ENCODE assay signal across 28 mouse cellular contexts in genomic region chr16:12753181-12753580, GRCm38 (mm10).
A peak's percentile ranks its signal among the peaks of the same experiment; 100 is the strongest.
DNase-seq lines count a peak whose midpoint lies in the region; ATAC-seq and TF ChIP-seq lines count a peak whose summit lies in the region.
"Had no signal": no experiment of that assay in that cellular context is flagged by ENCODE, and none has a peak within 500 bp of the region (broad histone marks: within the 10 kb centered on the region; RNA-seq: fewer than 3 reads in every experiment).

No protein-coding gene starts in this region.

- WGBS in heart, embryonic 11.5 days (ENCODE audit: insufficient replicate concordance) = 85% methylated on average over 3 of the region's 3 CpGs
- 92% methylated on average over 3 of the region's 3 CpGs for WGBS in kidney, embryonic 14.5 days
- 68% methylated on average over 3 of the region's 3 CpGs for WGBS in intestine, postnatal 0 days
- 93% methylated on average over 3 of the region's 3 CpGs for WGBS in hindbrain, embryonic 11.5 days

- ATAC-seq in heart, embryonic 11.5 days (replicated peaks; ENCODE audit: insufficient number of reproducible peaks, low FRiP score, low TSS enrichment) = no peak
- ATAC-seq in kidney, embryonic 14.5 days (ENCODE audit: low FRiP score, low TSS enrichment) = no peak
- peak; percentile 69 for ATAC-seq in intestine, postnatal 0 days
- ATAC-seq in hindbrain, embryonic 11.5 days (ENCODE audit: low FRiP score) = no peak
- ATAC-seq in erythroid progenitor cell, adult 5-6 weeks (replicated peaks; ENCODE audit: low FRiP score, poor library complexity, severe bottlenecking) = no peak
- ATAC-seq: activated CD4-positive, CD25-positive, alpha-beta regulatory T cell, adult 4 months; forebrain, embryonic 13.5 days; forebrain, embryonic 16.5 days; hindbrain, embryonic 16.5 days had no signal

- H3K4me3 ChIP-seq in heart, embryonic 11.5 days (ENCODE audit: low read depth, low read length) = no peak overlapping the region
- no peak overlapping the region for H3K4me3 ChIP-seq in kidney, embryonic 14.5 days (ENCODE audit: low read length)
- no peak overlapping the region for H3K4me3 ChIP-seq in intestine, postnatal 0 days (ENCODE audit: low read depth, low read length)
- H3K4me3 ChIP-seq in hindbrain, embryonic 11.5 days (ENCODE audit: low read depth, low read length) = no peak overlapping the region
- H3K4me3 ChIP-seq: embryonic facial prominence, embryonic 10.5 days; embryonic facial prominence, embryonic 13.5 days; erythroblast, embryonic 14.5 days; forebrain, embryonic 10.5 days; forebrain, embryonic 13.5 days; gastrocnemius, adult 2 months; heart, embryonic 13.5 days; hindbrain, embryonic 13.5 days had no signal

- H3K9me3 ChIP-seq in heart, embryonic 11.5 days (replicated peaks; ENCODE audit: control insufficient read depth, low read length) = no peaks in the 10 kb centered on the region
- no peaks in the 10 kb centered on the region for H3K9me3 ChIP-seq in kidney, embryonic 14.5 days (ENCODE audit: control insufficient read depth, low read length)
- H3K9me3 ChIP-seq in intestine, postnatal 0 days (ENCODE audit: control insufficient read depth) = no peaks in the 10 kb centered on the region
- H3K9me3 ChIP-seq in hindbrain, embryonic 11.5 days (ENCODE audit: control insufficient read depth, low read length) = no peaks in the 10 kb centered on the region
- H3K9me3 ChIP-seq: embryonic facial prominence, embryonic 10.5 days; embryonic facial prominence, embryonic 13.5 days; forebrain, embryonic 10.5 days; forebrain, embryonic 13.5 days; heart, embryonic 13.5 days; hindbrain, embryonic 13.5 days had no signal

- no peak for TF ChIP-seq CTCF in intestine, postnatal 0 days (IDR thresholded peaks at IDR 0.05; ENCODE audit: low read depth)

- H3K4me2 ChIP-seq in heart, embryonic 11.5 days = no peak overlapping the region
- no peak overlapping the region for H3K4me2 ChIP-seq in kidney, embryonic 14.5 days (replicated peaks; ENCODE audit: low read depth, low read length)
- no peak overlapping the region for H3K4me2 ChIP-seq in intestine, postnatal 0 days (replicated peaks; ENCODE audit: low read depth)
- no peak overlapping the region for H3K4me2 ChIP-seq in hindbrain, embryonic 11.5 days (replicated peaks; ENCODE audit: low read depth, low read length)
- H3K4me2 ChIP-seq: embryonic facial prominence, embryonic 13.5 days; forebrain, embryonic 13.5 days; heart, embryonic 13.5 days; hindbrain, embryonic 13.5 days had no signal

- no peaks in the 10 kb centered on the region for H3K4me1 ChIP-seq in heart, embryonic 11.5 days (ENCODE audit: control insufficient read depth, insufficient read depth, low read length)
- H3K4me1 ChIP-seq in kidney, embryonic 14.5 days (ENCODE audit: control insufficient read depth, insufficient read depth, low read length) = no peaks in the 10 kb centered on the region
- H3K4me1 ChIP-seq in intestine, postnatal 0 days (replicated peaks; ENCODE audit: control insufficient read depth, insufficient read depth, low read length) = no peaks in the 10 kb centered on the region
- no peaks in the 10 kb centered on the region for H3K4me1 ChIP-seq in hindbrain, embryonic 11.5 days (replicated peaks; ENCODE audit: control insufficient read depth, insufficient read depth, low read length)
- H3K4me1 ChIP-seq: embryonic facial prominence, embryonic 10.5 days; embryonic facial prominence, embryonic 13.5 days; forebrain, embryonic 10.5 days; forebrain, embryonic 13.5 days; heart, embryonic 13.5 days; hindbrain, embryonic 13.5 days had no signal

- no peaks in the 10 kb centered on the region for H3K27me3 ChIP-seq in heart, embryonic 11.5 days (ENCODE audit: control insufficient read depth, insufficient read depth, low read length)
- no peaks in the 10 kb centered on the region for H3K27me3 ChIP-seq in kidney, embryonic 14.5 days (ENCODE audit: control insufficient read depth, insufficient read depth, low read length)
- no peaks in the 10 kb centered on the region for H3K27me3 ChIP-seq in intestine, postnatal 0 days (replicated peaks; ENCODE audit: control insufficient read depth, insufficient read depth, low read length)
- no peaks in the 10 kb centered on the region for H3K27me3 ChIP-seq in hindbrain, embryonic 11.5 days (ENCODE audit: control insufficient read depth, insufficient read depth, low read length)
- H3K27me3 ChIP-seq: embryonic facial prominence, embryonic 13.5 days; forebrain, embryonic 13.5 days; heart, embryonic 13.5 days; hindbrain, embryonic 13.5 days had no signal

- DNase-seq in heart, adult 11 months = peak; percentile 61
- DNase-seq in kidney, adult 18-20 months = peak; percentile 13
- DNase-seq in kidney, postnatal 14 days = peak; percentile 9
- DNase-seq in hindbrain, embryonic 11.5 days (ENCODE audit: low spot score) = no peak
- DNase-seq: adrenal gland, adult 8-10 months; adrenal gland, postnatal 25 days; cerebellum, adult 11-12 months; cerebellum, adult 8-10 months; cerebellum, postnatal 10 days; cerebellum, postnatal 36 days; embryo, embryonic 11 days; gastrocnemius, adult 2 months; gastrocnemius, postnatal 14 days; heart, adult 18-20 months had no signal

- no peak overlapping the region for H3K9ac ChIP-seq in heart, embryonic 11.5 days (ENCODE audit: low read depth, low read length)
- no peak overlapping the region for H3K9ac ChIP-seq in kidney, embryonic 14.5 days (ENCODE audit: low read depth, low read length)
- H3K9ac ChIP-seq in intestine, postnatal 0 days (ENCODE audit: low read depth, low read length) = no peak overlapping the region
- H3K9ac ChIP-seq in hindbrain, embryonic 11.5 days (ENCODE audit: low read depth, low read length) = no peak overlapping the region
- H3K9ac ChIP-seq: embryonic facial prominence, embryonic 13.5 days; forebrain, embryonic 13.5 days; heart, embryonic 13.5 days; hindbrain, embryonic 13.5 days had no signal

- H3K27ac ChIP-seq in heart, embryonic 11.5 days (ENCODE audit: low read depth, low read length) = no peak overlapping the region
- no peak overlapping the region for H3K27ac ChIP-seq in kidney, embryonic 14.5 days (ENCODE audit: low read depth, low read length)
- H3K27ac ChIP-seq in intestine, postnatal 0 days (ENCODE audit: low read depth, low read length) = no peak overlapping the region
- no peak overlapping the region for H3K27ac ChIP-seq in hindbrain, embryonic 11.5 days (ENCODE audit: low read depth, low read length)
- H3K27ac ChIP-seq: embryonic facial prominence, embryonic 10.5 days; embryonic facial prominence, embryonic 13.5 days; forebrain, embryonic 10.5 days; forebrain, embryonic 13.5 days; gastrocnemius, adult 2 months; heart, embryonic 13.5 days; hindbrain, embryonic 13.5 days had no signal

- H3K36me3 ChIP-seq in heart, embryonic 11.5 days (ENCODE audit: control insufficient read depth, insufficient read depth, low read length) = no peaks in the 10 kb centered on the region
- no peaks in the 10 kb centered on the region for H3K36me3 ChIP-seq in kidney, embryonic 14.5 days (ENCODE audit: control insufficient read depth, insufficient read depth, low read length)
- no peaks in the 10 kb centered on the region for H3K36me3 ChIP-seq in intestine, postnatal 0 days (ENCODE audit: control insufficient read depth, insufficient read depth)
- no peaks in the 10 kb centered on the region for H3K36me3 ChIP-seq in hindbrain, embryonic 11.5 days (ENCODE audit: control insufficient read depth, insufficient read depth, low read length)
- H3K36me3 ChIP-seq: embryonic facial prominence, embryonic 10.5 days; embryonic facial prominence, embryonic 13.5 days; forebrain, embryonic 10.5 days; heart, embryonic 13.5 days; hindbrain, embryonic 13.5 days had no signal
